Mouse (Mus musculus): ENCODE data around the gene C330007P06Rik. TPM values are rescaled to one million over a fixed set of nuclear protein-coding genes. Genes with fewer than 3 reads are reported as not detected.
A peak's percentile ranks its signal among the peaks of the same experiment; 100 is the strongest.

Gene C330007P06Rik
- polyA plus RNA-seq, 1 experiment from 2014 or later, result 16.6 TPM

GRCm38 (mm10) chrX:36796163-36796581, 77.7 kb downstream of the C330007P06Rik start:
- 18% methylated on average over 41 of the region's 41 CpGs for WGBS
- peak; percentile 82 for ATAC-seq (replicated peaks; ENCODE audit: insufficient number of reproducible peaks, insufficient read depth, low FRiP score, low read depth)
- Histone ChIP-seq H3K4me3 (peak overlapping the region; percentile 71), H3K4me2 (peak overlapping the region; percentile 58), H3K27me3 (no peaks in the 10 kb centered on the region), H3K4me1 (replicated peaks) (peaks cover 3% of the 10 kb centered on the region; the same call in 1 of the 2 replicates), H3K36me3 (peaks cover 7% of the 10 kb centered on the region; the same call in 1 of the 2 replicates), H3K27ac (peak overlapping the region; percentile 94), H3K9me3 (replicated peaks) (no peaks in the 10 kb centered on the region), H3K9ac (peak overlapping the region; percentile 72)

GRCm38 (mm10) chrX:36795424-36796162, 78.3 kb downstream of the C330007P06Rik start, which contains the start of gene Slc25a5:
TSS of gene Slc25a5 (plus strand) at chrX:36795651.
- H3K36me3 ChIP-seq, result peaks cover 7% of the 10 kb centered on the region; the same call in 1 of the 2 replicates
- peak within 1 kb of the TSS; percentile 94 for H3K27ac ChIP-seq
- peak; percentile 91 for ATAC-seq (replicated peaks; ENCODE audit: insufficient number of reproducible peaks, insufficient read depth, low FRiP score, low read depth)
- H3K4me2 ChIP-seq, result peak within 1 kb of the TSS; percentile 58
- peaks cover 3% of the 10 kb centered on the region; the same call in 1 of the 2 replicates for H3K4me1 ChIP-seq (replicated peaks)
- peak within 1 kb of the TSS; percentile 72 for H3K9ac ChIP-seq
- no peaks in the 10 kb centered on the region for H3K9me3 ChIP-seq (replicated peaks)
- H3K4me3 ChIP-seq, result peak within 1 kb of the TSS; percentile 71
- 10% methylated on average over 41 of the region's 41 CpGs for WGBS
- H3K27me3 ChIP-seq, result no peaks in the 10 kb centered on the region

GRCm38 (mm10) chrX:36794571-36794970, 79.3 kb downstream of the C330007P06Rik start:
- 56% methylated on average over 5 of the region's 5 CpGs for WGBS
- H3K4me1 ChIP-seq (replicated peaks), result peaks cover 3% of the 10 kb centered on the region; the same call in 1 of the 2 replicates
- H3K36me3 ChIP-seq, result peaks cover 7% of the 10 kb centered on the region; the same call in 1 of the 2 replicates
- no peak overlapping the region for H3K9ac ChIP-seq
- no peak overlapping the region for H3K4me3 ChIP-seq
- no peak overlapping the region for H3K4me2 ChIP-seq
- no peak overlapping the region for H3K27ac ChIP-seq
- no peaks in the 10 kb centered on the region for H3K9me3 ChIP-seq (replicated peaks)
- no peaks in the 10 kb centered on the region for H3K27me3 ChIP-seq
- no peak for ATAC-seq (replicated peaks; ENCODE audit: insufficient number of reproducible peaks, insufficient read depth, low FRiP score, low read depth)

GRCm38 (mm10) chrX:36789360-36789759, 84.6 kb downstream of the C330007P06Rik start:
- Histone ChIP-seq H3K4me1 (replicated peaks) (no peaks in the 10 kb centered on the region), H3K27ac (no peak overlapping the region), H3K9ac (no peak overlapping the region), H3K27me3 (no peaks in the 10 kb centered on the region), H3K4me2 (no peak overlapping the region), H3K4me3 (no peak overlapping the region), H3K36me3 (no peaks in the 10 kb centered on the region), H3K9me3 (replicated peaks) (no peaks in the 10 kb centered on the region)
- 61% methylated on average over 4 of the region's 4 CpGs for WGBS
- no peak for ATAC-seq (replicated peaks; ENCODE audit: insufficient number of reproducible peaks, insufficient read depth, low FRiP score, low read depth)

GRCm38 (mm10) chrX:36777694-36778093, 96.2 kb downstream of the C330007P06Rik start:
- H3K27me3 ChIP-seq, result no peaks in the 10 kb centered on the region
- no peak overlapping the region for H3K27ac ChIP-seq
- no peak for ATAC-seq (replicated peaks; ENCODE audit: insufficient number of reproducible peaks, insufficient read depth, low FRiP score, low read depth)
- WGBS, result 85% methylated on average over 4 of the region's 4 CpGs
- H3K9me3 ChIP-seq (replicated peaks), result no peaks in the 10 kb centered on the region
- H3K4me3 ChIP-seq, result no peak overlapping the region
- no peak overlapping the region for H3K4me2 ChIP-seq
- no peaks in the 10 kb centered on the region for H3K36me3 ChIP-seq
- H3K4me1 ChIP-seq (replicated peaks), result no peaks in the 10 kb centered on the region
- no peak overlapping the region for H3K9ac ChIP-seq

GRCm38 (mm10) chrX:36775520-36775919, 98.4 kb downstream of the C330007P06Rik start:
- no peak overlapping the region for H3K9ac ChIP-seq
- H3K4me2 ChIP-seq, result no peak overlapping the region
- no peaks in the 10 kb centered on the region for H3K4me1 ChIP-seq (replicated peaks)
- no peak overlapping the region for H3K27ac ChIP-seq
- H3K4me3 ChIP-seq, result no peak overlapping the region
- H3K27me3 ChIP-seq, result no peaks in the 10 kb centered on the region
- H3K36me3 ChIP-seq, result no peaks in the 10 kb centered on the region
- ATAC-seq (replicated peaks; ENCODE audit: insufficient number of reproducible peaks, insufficient read depth, low FRiP score, low read depth), result no peak
- WGBS, result 70% methylated on average over 5 of the region's 5 CpGs
- no peaks in the 10 kb centered on the region for H3K9me3 ChIP-seq (replicated peaks)

Other genes with a start within 250 kb of the C330007P06Rik start
- 1.8 TPM in 2 replicates for gene Akap17b, start 228.7 kb downstream of the C330007P06Rik start, polyA plus RNA-seq (2015; fragmentation: Nextera tagmentation; extraction: Ambion mirVana)
- 3.4 and 3.5 TPM in 2 replicates for gene Slc25a43, start 130.5 kb downstream of the C330007P06Rik start, polyA plus RNA-seq (2015; fragmentation: Nextera tagmentation; extraction: Ambion mirVana)
- 962 and 1,080 TPM in 2 replicates for gene Slc25a5, start 78.5 kb downstream of the C330007P06Rik start, polyA plus RNA-seq (2015; fragmentation: Nextera tagmentation; extraction: Ambion mirVana)
- 115 and 130 TPM in 2 replicates for gene Ube2a, start 211 bp downstream of the C330007P06Rik start, polyA plus RNA-seq (2015; fragmentation: Nextera tagmentation; extraction: Ambion mirVana)
- gene Nkrf, start 28.8 kb upstream of the C330007P06Rik start, polyA plus RNA-seq (2015; fragmentation: Nextera tagmentation; extraction: Ambion mirVana), result 0.55 and 0.60 TPM in 2 replicates
- 46.1 and 49.2 TPM in 2 replicates for gene Sept6, start 117.7 kb upstream of the C330007P06Rik start, polyA plus RNA-seq (2015; fragmentation: Nextera tagmentation; extraction: Ambion mirVana)
- 0.10 and 0.20 TPM in 2 replicates for gene Sowahd, start 174.7 kb upstream of the C330007P06Rik start, polyA plus RNA-seq (2015; fragmentation: Nextera tagmentation; extraction: Ambion mirVana)
- gene Rpl39, start 211.3 kb upstream of the C330007P06Rik start, polyA plus RNA-seq (2015; fragmentation: Nextera tagmentation; extraction: Ambion mirVana), result 272 and 406 TPM in 2 replicates
- 13.9 and 14.1 TPM in 2 replicates for gene Upf3b, start 236.2 kb upstream of the C330007P06Rik start, polyA plus RNA-seq (2015; fragmentation: Nextera tagmentation; extraction: Ambion mirVana)